In genomic region chr13:30802336-30802955, GRCm38 (mm10) we compare ENCODE assay signal across 21 mouse cellular contexts. TPM values are rescaled to one million over a fixed set of nuclear protein-coding genes. Genes with fewer than 3 reads are reported as not detected.
"Had no signal": no experiment of that assay in that cellular context is flagged by ENCODE, and none has a peak within 500 bp of the region (broad histone marks: within the 10 kb centered on the region; RNA-seq: fewer than 3 reads in every experiment).

No protein-coding gene starts in this region.

- ATAC-seq: liver, embryonic 12.5 days; midbrain, embryonic 15.5 days had no signal

- H3K27me3 ChIP-seq: limb, embryonic 13.5 days; liver, embryonic 12.5 days; liver, embryonic 15.5 days; lung, embryonic 15.5 days; midbrain, embryonic 15.5 days had no signal

- H3K36me3 ChIP-seq: limb, embryonic 10.5 days; limb, embryonic 13.5 days; liver, embryonic 12.5 days; liver, embryonic 15.5 days; lung, embryonic 15.5 days; midbrain, embryonic 15.5 days had no signal

- H3K27ac ChIP-seq: limb, embryonic 10.5 days; limb, embryonic 13.5 days; liver, embryonic 12.5 days; liver, embryonic 15.5 days; lung, embryonic 15.5 days; midbrain, embryonic 15.5 days; stomach, postnatal 0 days had no signal

- H3K9ac ChIP-seq: limb, embryonic 13.5 days; liver, embryonic 12.5 days; liver, embryonic 15.5 days; lung, embryonic 15.5 days; midbrain, embryonic 15.5 days had no signal

- H3K4me2 ChIP-seq: limb, embryonic 13.5 days; liver, embryonic 12.5 days; liver, embryonic 15.5 days; lung, embryonic 15.5 days; midbrain, embryonic 11.5 days; midbrain, embryonic 15.5 days had no signal

- DNase-seq: kidney, adult 9 months; kidney, postnatal 14 days; kidney, postnatal 4 days; liver; lung, adult 18-20 months; lung, postnatal 10 days; lung, postnatal 36 days; right cerebral cortex, adult 18-20 months; right cerebral cortex, postnatal 14 days; right cerebral cortex, postnatal 4 days had no signal

- H3K9me3 ChIP-seq: limb, embryonic 10.5 days; limb, embryonic 13.5 days; liver, embryonic 12.5 days; liver, embryonic 15.5 days; lung, embryonic 15.5 days; midbrain, embryonic 15.5 days had no signal

- H3K4me1 ChIP-seq: limb, embryonic 10.5 days; limb, embryonic 13.5 days; liver, embryonic 12.5 days; liver, embryonic 15.5 days; lung, embryonic 15.5 days; midbrain, embryonic 15.5 days had no signal

- H3K4me3 ChIP-seq: limb, embryonic 10.5 days; limb, embryonic 13.5 days; liver, embryonic 12.5 days; liver, embryonic 15.5 days; lung, embryonic 15.5 days; midbrain, embryonic 15.5 days; myocyte had no signal

RNA-seq across cellular contexts. Expression of gene Irf4, which starts 53.4 kb away (rescaled TPM):
- polyA plus RNA-seq: limb, embryonic 10.5 days; liver, embryonic 12.5 days; neural tube, embryonic 11.5 days; neural tube, embryonic 14.5 days had no signal
